Mouse (Mus musculus): ENCODE results near the gene Apoa5. TPM values are rescaled to one million over a fixed set of nuclear protein-coding genes. Genes with fewer than 3 reads are reported as not detected.
A peak's percentile ranks its signal among the peaks of the same experiment; 100 is the strongest.
"Not testable (repeated sequence)": the region's sequence is repeated elsewhere in the genome, so short reads cannot be mapped to it uniquely, and the experiment has no call there.

Apoa5 gene
- total RNA-seq, 2 experiments from 2014 or later, result not detected

- no peak for DNase-seq (ENCODE audit: low spot score in 2 of 2)
- intact Hi-C loops (cut with DNase I), result no loop called here
Observed at GRCm38 (mm10) chr9:46257546-46257945, 10.9 kb upstream of the Apoa5 start.

- intact Hi-C loops (cut with DNase I), result no loop called here
- no peak for DNase-seq (ENCODE audit: low spot score in 2 of 2)
Observed at GRCm38 (mm10) chr9:46259111-46259510, 9.3 kb upstream of the Apoa5 start.

- intact Hi-C loops (cut with DNase I), result no loop called here
- DNase-seq (ENCODE audit: low spot score in 2 of 2), result no peak
Observed at GRCm38 (mm10) chr9:46261131-46261530, 7.3 kb upstream of the Apoa5 start.

GRCm38 (mm10) chr9:46269125-46269524, 692 bp downstream of the Apoa5 start:
- intact Hi-C loops (cut with DNase I), result no loop called here
- no peak for DNase-seq (ENCODE audit: low spot score in 2 of 2)

- intact Hi-C loops (cut with DNase I), result no loop called here
- DNase-seq (ENCODE audit: low spot score in 2 of 2), result no peak
Observed at GRCm38 (mm10) chr9:46270782-46271181, 2.3 kb downstream of the Apoa5 start.

- no peak for DNase-seq (ENCODE audit: low spot score in 2 of 2)
- intact Hi-C loops (cut with DNase I), result no loop called here
Observed at GRCm38 (mm10) chr9:46272070-46272469, 3.6 kb downstream of the Apoa5 start.

- intact Hi-C loops (cut with DNase I), result no loop called here
- peak; percentile 90 to 91 for DNase-seq (ENCODE audit: low spot score in 2 of 2)
Observed at GRCm38 (mm10) chr9:46272677-46273454, 4.4 kb downstream of the Apoa5 start, which contains the start of gene Zpr1. Gene Zpr1 (plus strand): TSS chr9:46273064.

- DNase-seq (ENCODE audit: low spot score in 2 of 2), result no peak
- intact Hi-C loops (cut with DNase I), result no loop called here
Observed at GRCm38 (mm10) chr9:46274494-46274893, 6.1 kb downstream of the Apoa5 start.

GRCm38 (mm10) chr9:46282631-46283436, 14.4 kb downstream of the Apoa5 start, which contains the start of gene Bud13:
Gene Bud13 (plus strand): TSS chr9:46283008.
- DNase-seq (ENCODE audit: low spot score in 2 of 2), result peak; percentile 91 to 93
- intact Hi-C loops (cut with DNase I), result no loop called here

GRCm38 (mm10) chr9:46298381-46298780, 29.9 kb downstream of the Apoa5 start:
- intact Hi-C loops (cut with DNase I), result no loop called here
- DNase-seq (ENCODE audit: low spot score in 2 of 2), result no peak

- peak in 1 of 2 experiments; percentile 42 for DNase-seq (ENCODE audit: low spot score in 2 of 2)
- intact Hi-C loops (cut with DNase I), result no loop called here
Observed at GRCm38 (mm10) chr9:46302142-46302541, 33.7 kb downstream of the Apoa5 start.

GRCm38 (mm10) chr9:46309121-46309520, 40.7 kb downstream of the Apoa5 start:
- intact Hi-C loops (cut with DNase I), result no loop called here
- no peak for DNase-seq (ENCODE audit: low spot score in 2 of 2)

GRCm38 (mm10) chr9:46314507-46314906, 46.1 kb downstream of the Apoa5 start:
- DNase-seq (ENCODE audit: low spot score in 2 of 2), result peak; percentile 45 to 49
- intact Hi-C loops (cut with DNase I), result no loop called here

- DNase-seq (ENCODE audit: low spot score in 2 of 2), result no peak
- intact Hi-C loops (cut with DNase I), result no loop called here
Observed at GRCm38 (mm10) chr9:46314921-46315320, 46.5 kb downstream of the Apoa5 start.

- intact Hi-C loops (cut with DNase I), result no loop called here
- peak in 1 of 2 experiments; percentile 32 for DNase-seq (ENCODE audit: low spot score in 2 of 2)
Observed at GRCm38 (mm10) chr9:46315807-46316365, 47.5 kb downstream of the Apoa5 start.

GRCm38 (mm10) chr9:46316388-46316787, 48.0 kb downstream of the Apoa5 start:
- no peak for DNase-seq (ENCODE audit: low spot score in 2 of 2)

GRCm38 (mm10) chr9:46316909-46317308, 48.5 kb downstream of the Apoa5 start:
- DNase-seq (ENCODE audit: low spot score in 2 of 2), result no peak
- intact Hi-C loops (cut with DNase I), result no loop called here

More at GRCm38 (mm10) chr9:46316388-46316787, 48.0 kb downstream of the Apoa5 start:
- intact Hi-C loops (cut with DNase I), result no loop called here

GRCm38 (mm10) chr9:46317957-46318356, 49.5 kb downstream of the Apoa5 start:
- intact Hi-C loops (cut with DNase I), result no loop called here
- DNase-seq (ENCODE audit: low spot score in 2 of 2), result no peak

GRCm38 (mm10) chr9:46319886-46320285, 51.5 kb downstream of the Apoa5 start, which contains the start of gene 4931429L15Rik:
Gene 4931429L15Rik (minus strand): TSS chr9:46319986.
- DNase-seq (ENCODE audit: low spot score in 2 of 2); intact Hi-C loops (cut with DNase I): not testable (repeated sequence)

- DNase-seq (ENCODE audit: low spot score in 2 of 2), result no peak
- intact Hi-C loops (cut with DNase I), result no loop called here
Observed at GRCm38 (mm10) chr9:46320461-46320860, 52.0 kb downstream of the Apoa5 start.
